Mouse (Mus musculus): Measurements from ENCODE around the gene Slc15a5.
"Not testable (repeated sequence)": the region's sequence is repeated elsewhere in the genome, so short reads cannot be mapped to it uniquely, and the experiment has no call there.

- not testable (repeated sequence) for TF ChIP-seq EP300, CTCF (IDR thresholded peaks at IDR 0.05; ENCODE audit: low read depth)
Observed at GRCm38 (mm10) chr6:138086421-138086820, 6.7 kb upstream of the Slc15a5 start.

All from liver, postnatal 0 days (tissue).